Mouse (Mus musculus) thymus, adult 2 months (tissue): ENCODE results near the gene Ankrd6. TPM values are rescaled to one million over a fixed set of nuclear protein-coding genes. Genes with fewer than 3 reads are reported as not detected.
A peak's percentile ranks its signal among the peaks of the same experiment; 100 is the strongest.

Source experiments
- DNase-seq: peaks from one replicate; pipeline ENCODE4 v3.0.0; 2021
- H3K27ac ChIP-seq: fragments of 200-500 bp; 2 replicates; pipeline ENCODE4 v1.5.1; 2012; ENCODE audit warnings: low read length, control low read depth; ENCODE audit not compliant: control insufficient read depth, insufficient read depth
- H3K27me3 ChIP-seq: fragments of 200-500 bp; 2 replicates; pipeline ENCODE4 v1.6.1; 2012; ENCODE audit warnings: mild to moderate bottlenecking, low read length, moderate library complexity, mixed read lengths; ENCODE audit not compliant: control insufficient read depth, insufficient read depth
- H3K36me3 ChIP-seq: fragments of 200-500 bp; 2 replicates; pipeline ENCODE4 v1.6.1; 2012; ENCODE audit warnings: mild to moderate bottlenecking, low read length, moderate library complexity; ENCODE audit not compliant: control insufficient read depth, insufficient read depth
- H3K4me1 ChIP-seq: fragments of 200-500 bp; replicated peaks from 2 replicates; pipeline ENCODE4 v1.6.1; 2012; ENCODE audit warnings: low read length; ENCODE audit not compliant: control insufficient read depth, insufficient read depth
- H3K4me3 ChIP-seq: fragments of 200-500 bp; 2 replicates; pipeline ENCODE4 v1.5.1; 2012; ENCODE audit warnings: mild to moderate bottlenecking, low read length, control low read depth, moderate library complexity; ENCODE audit not compliant: control insufficient read depth, insufficient read depth
- CTCF ChIP-seq: fragments of 200-500 bp; IDR thresholded peaks from 2 replicates; pipeline ENCODE4 v1.5.1; 2012; ENCODE audit warnings: mild to moderate bottlenecking, control low read depth, low read length, moderate library complexity, borderline replicate concordance; ENCODE audit not compliant: control insufficient read depth, poor library complexity, insufficient read depth; ENCODE audit errors: extremely low read depth
- POLR2A ChIP-seq: fragments of 200-500 bp; IDR thresholded peaks from 2 replicates; pipeline ENCODE4 v1.6.1; 2012; ENCODE audit warnings: mild to moderate bottlenecking, low read length, control low read depth, moderate library complexity; ENCODE audit not compliant: control insufficient read depth, poor library complexity, insufficient read depth; ENCODE audit errors: extremely low read depth
- WGBS: fragments of 180-500 bp; shearing (Covaris S2); methylation state at CpG from one replicate; pipeline ENCODE4 v1.1.7; 2018; 5-methylcytosine and 5-hydroxymethylcytosine counted together
- polyA plus RNA-seq: library from polyadenylated mRNA; depleted of rRNA; stranded (reverse); fragments of >200 nt; gene quantifications from 2 replicates; pipeline ENCODE4 v1.2.3, GENCODE M21; 2012

Ankrd6 gene
- polyA plus RNA-seq, 1 experiment = 12.6 TPM

GRCm38 (mm10) chr4:32985684-32986083 is 35.0 kb upstream of the Ankrd6 start:
- peaks cover 21% of the 10 kb centered on the region for H3K4me1 ChIP-seq
- H3K27ac ChIP-seq = no peak overlapping the region
- H3K36me3 ChIP-seq = no peaks in the 10 kb centered on the region
- TF ChIP-seq CTCF (no peak), POLR2A (no peak)
- WGBS = 87% methylated on average over 3 of the region's 3 CpGs
- no peak for DNase-seq
- H3K27me3 ChIP-seq = no peaks in the 10 kb centered on the region
- no peak overlapping the region for H3K4me3 ChIP-seq

GRCm38 (mm10) chr4:32984801-32985675 is 34.4 kb upstream of the Ankrd6 start:
- Histone ChIP-seq H3K4me3 (no peak overlapping the region), H3K4me1 (peaks cover 21% of the 10 kb centered on the region), H3K27ac (peak overlapping the region; percentile 90), H3K27me3 (no peaks in the 10 kb centered on the region), H3K36me3 (no peaks in the 10 kb centered on the region)
- 50% methylated on average over 13 of the region's 13 CpGs for WGBS
- DNase-seq = peak; percentile 24
- no peak for TF ChIP-seq CTCF
- TF ChIP-seq POLR2A = no peak

- Histone ChIP-seq H3K27ac (peak overlapping the region; percentile 35), H3K4me3 (0 out of 2 replicates have a peak overlapping the region, but pooled peaks have one; percentile 5), H3K27me3 (no peaks in the 10 kb centered on the region), H3K4me1 (peaks cover 21% of the 10 kb centered on the region), H3K36me3 (no peaks in the 10 kb centered on the region)
- TF ChIP-seq CTCF (no peak), POLR2A (no peak)
- 5% methylated on average over 13 of the region's 13 CpGs for WGBS
- peak; percentile 19 for DNase-seq
Observed at GRCm38 (mm10) chr4:32984242-32984641, 33.6 kb upstream of the Ankrd6 start.

GRCm38 (mm10) chr4:32983176-32984155 is 32.8 kb upstream of the Ankrd6 start:
- no peaks in the 10 kb centered on the region for H3K36me3 ChIP-seq
- peak overlapping the region; percentile 86 for H3K4me3 ChIP-seq
- TF ChIP-seq CTCF = 0 out of 2 replicates have a peak, but pooled peaks have one; percentile 39
- TF ChIP-seq POLR2A = no peak; the same call in 1 of the 2 replicates
- H3K27me3 ChIP-seq = no peaks in the 10 kb centered on the region
- H3K27ac ChIP-seq = peak overlapping the region; percentile 70
- DNase-seq = peak; percentile 86
- H3K4me1 ChIP-seq = peaks cover 21% of the 10 kb centered on the region
- under 1% methylated on average over 92 of the region's 94 CpGs for WGBS

DNA sequence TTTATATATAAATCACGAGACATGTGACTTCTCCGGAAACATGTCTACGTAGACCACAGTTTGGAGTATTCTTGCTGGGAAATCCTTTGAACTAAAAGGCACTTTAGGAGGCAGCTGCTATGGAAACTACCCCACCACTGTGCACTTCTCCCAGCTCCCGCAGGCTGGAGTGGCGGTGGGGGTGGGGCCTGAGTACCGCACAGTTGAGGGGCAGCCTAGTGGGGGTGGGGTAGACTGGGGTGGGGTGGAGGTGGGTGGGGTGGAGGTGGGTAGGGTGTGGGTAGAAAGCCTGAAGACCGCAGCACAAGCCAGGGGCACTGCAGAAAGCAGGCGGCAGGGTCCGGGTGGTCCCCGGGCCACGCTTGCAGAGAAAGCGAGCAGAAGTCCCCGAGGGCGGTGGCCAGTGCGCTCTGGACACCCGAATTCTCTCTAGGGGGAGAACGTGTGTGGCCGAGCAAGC is 32.1 kb upstream of the Ankrd6 start, which contains the start of gene Rragd:
Rragd (plus strand) TSS at position 322 of the 460 bp plus-strand sequence.
- DNase-seq = peak; percentile 55
- Histone ChIP-seq H3K4me3 (peak within 1 kb of the TSS; percentile 86), H3K4me1 (peaks cover 21% of the 10 kb centered on the region), H3K27ac (peak within 1 kb of the TSS; percentile 70), H3K36me3 (no peaks in the 10 kb centered on the region), H3K27me3 (no peaks in the 10 kb centered on the region)
- WGBS = 1% methylated on average over 18 of the region's 18 CpGs
- TF ChIP-seq POLR2A = no peak
- no peak for TF ChIP-seq CTCF

GRCm38 (mm10) chr4:32982041-32982715 is 31.5 kb upstream of the Ankrd6 start:
- H3K36me3 ChIP-seq = no peaks in the 10 kb centered on the region
- peak overlapping the region; percentile 42; the same call in 1 of the 2 replicates for H3K27ac ChIP-seq
- DNase-seq = peak; percentile 35
- H3K27me3 ChIP-seq = no peaks in the 10 kb centered on the region
- peaks cover 21% of the 10 kb centered on the region for H3K4me1 ChIP-seq
- no peak overlapping the region for H3K4me3 ChIP-seq
- no peak for TF ChIP-seq CTCF
- no peak for TF ChIP-seq POLR2A
- WGBS = 17% methylated on average over 15 of the region's 15 CpGs
